Mouse (Mus musculus): ENCODE results near the gene Chst15.

DNA sequence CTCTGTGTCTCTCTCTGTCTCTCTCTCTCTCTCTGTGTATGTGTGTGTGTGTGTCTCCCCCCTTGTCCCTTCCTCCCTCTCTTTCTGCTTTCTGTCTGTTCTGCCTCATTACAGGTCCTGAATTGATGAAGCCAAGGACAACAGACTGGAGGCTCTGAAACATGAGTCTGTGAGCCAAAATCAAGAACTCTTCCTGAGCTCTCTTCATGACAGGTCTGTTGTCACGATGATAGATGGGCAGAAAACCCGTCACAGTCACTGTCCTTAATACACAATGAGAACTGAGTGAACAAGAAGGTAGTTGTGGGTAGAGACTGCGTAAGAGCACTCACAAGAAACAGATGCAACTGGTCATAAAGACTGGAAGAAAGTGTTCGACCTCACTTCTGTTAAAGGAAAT is 43.3 kb upstream of the Chst15 start:
- no peak for TF ChIP-seq CTCF (IDR thresholded peaks at IDR 0.05; ENCODE audit: control insufficient read depth, insufficient read depth, insufficient replicate concordance, low read depth, low read length)
- no peak for TF ChIP-seq POLR2A (IDR thresholded peaks at IDR 0.05; ENCODE audit: control insufficient read depth, low read depth, low read length)
